Mouse (Mus musculus): ENCODE results near the gene Tmem209. TPM values are rescaled to one million over a fixed set of nuclear protein-coding genes. Genes with fewer than 3 reads are reported as not detected.
A peak's percentile ranks its signal among the peaks of the same experiment; 100 is the strongest.

Gene Tmem209
- 10 to 100 TPM; 17.7 to 19.7 TPM for total RNA-seq (2021)

- intact Hi-C loops (cut with DNase I): no loop called here
- peak; percentile 99 for DNase-seq
Observed at GRCm38 (mm10) chr6:30509265-30510239, at the start of gene Tmem209, which contains the start of gene Ssmem1. TSS of gene Tmem209 (minus strand) at chr6:30509783. TSS of gene Ssmem1 (plus strand) at chr6:30509849.

DNA sequence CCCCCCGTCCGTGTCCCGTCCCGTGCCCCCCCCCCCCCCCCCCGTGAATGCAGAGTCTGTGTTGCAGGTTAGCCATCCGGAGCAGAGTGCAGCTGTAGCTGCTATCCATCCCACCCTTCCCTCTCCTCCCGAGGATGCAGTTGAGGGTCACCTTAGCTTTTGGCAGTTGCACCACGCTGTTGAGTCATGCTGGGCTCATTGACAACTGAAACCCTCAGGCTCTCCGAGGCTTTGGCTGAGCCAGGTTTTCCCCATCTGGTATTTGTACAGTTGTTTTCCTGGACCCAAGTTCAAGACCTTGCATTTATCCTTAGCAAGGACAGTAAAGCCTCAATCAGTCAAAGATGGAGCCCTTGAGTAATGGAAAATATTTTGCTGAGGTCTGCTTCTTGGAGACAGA is 46.5 kb upstream of the Tmem209 start:
- DNase-seq: no peak
- intact Hi-C loops (cut with DNase I): no loop called here

DNA sequence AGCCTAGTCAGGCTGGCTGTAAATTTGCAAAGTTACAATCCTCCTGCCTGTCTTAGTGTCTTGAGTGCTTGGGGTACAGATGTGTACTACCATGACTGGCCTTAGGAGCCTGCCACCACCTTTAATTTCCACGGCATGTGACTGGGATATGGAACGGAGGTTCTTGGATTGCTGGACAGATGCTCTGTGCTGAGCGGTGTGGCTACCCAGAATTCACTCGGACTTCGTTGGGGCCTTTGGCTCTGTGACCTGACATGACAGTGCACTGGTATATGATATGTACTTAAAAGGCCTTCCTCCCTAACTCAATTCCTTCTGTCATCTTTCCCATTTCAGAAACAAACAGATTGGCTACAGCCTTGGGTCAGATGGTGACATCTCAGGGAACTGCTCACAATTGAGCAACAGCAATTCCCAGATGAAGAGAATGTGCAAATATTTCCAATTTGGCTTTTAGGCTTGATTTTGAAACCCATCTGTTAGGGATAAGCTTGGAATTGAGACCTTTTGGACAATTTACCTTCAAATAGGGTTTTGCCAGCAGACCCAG is 45.1 kb upstream of the Tmem209 start:
- intact Hi-C loops (cut with DNase I): no loop called here
- DNase-seq: no peak

- intact Hi-C loops (cut with DNase I): no loop called here
- no peak for DNase-seq
Observed at GRCm38 (mm10) chr6:30554092-30554491, 44.5 kb upstream of the Tmem209 start.

- intact Hi-C loops (cut with DNase I): no loop called here
- no peak for DNase-seq
Observed at GRCm38 (mm10) chr6:30553381-30554010, 43.9 kb upstream of the Tmem209 start.

DNA sequence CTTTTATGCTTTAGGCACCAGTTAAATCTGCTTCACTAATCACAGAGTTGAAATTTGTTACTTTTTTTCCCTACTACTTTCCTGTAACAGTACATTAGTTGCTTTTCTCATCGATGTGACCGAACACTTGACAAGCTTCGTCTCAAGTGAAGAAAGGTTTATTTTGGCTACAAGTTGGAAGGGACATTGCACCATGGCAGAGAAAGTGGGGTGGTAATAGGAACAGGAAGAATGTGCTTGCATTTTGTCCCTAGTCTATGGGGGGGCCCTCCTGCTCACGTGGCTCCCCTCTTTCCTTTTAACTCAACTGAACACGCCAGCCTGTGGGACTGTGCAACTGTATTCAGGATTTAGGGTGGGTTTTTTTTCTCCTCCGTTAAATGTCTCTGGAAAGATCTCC is 43.0 kb upstream of the Tmem209 start:
- DNase-seq: no peak
- intact Hi-C loops (cut with DNase I): no loop called here

- intact Hi-C loops (cut with DNase I): no loop called here
- DNase-seq: peak; percentile 62
Observed at GRCm38 (mm10) chr6:30551644-30552580, 42.3 kb upstream of the Tmem209 start.

DNA sequence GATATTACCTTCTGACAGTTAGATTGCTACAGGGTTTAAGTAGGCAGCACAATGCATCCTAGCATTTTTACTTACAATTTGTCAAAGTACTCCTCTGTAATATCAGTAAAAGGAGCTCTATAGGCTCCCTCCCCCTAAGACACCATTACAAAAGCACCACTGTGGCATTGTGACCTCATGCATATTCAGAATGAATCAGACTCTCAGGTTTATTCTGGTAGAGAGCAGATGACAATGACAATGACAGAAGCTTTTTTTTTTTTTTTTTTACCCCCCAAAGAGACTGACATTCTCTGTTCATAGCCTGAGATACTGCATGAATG is 41.6 kb upstream of the Tmem209 start:
- intact Hi-C loops (cut with DNase I): no loop called here

GRCm38 (mm10) chr6:30550496-30551192 is 41.1 kb upstream of the Tmem209 start:
- no peak for DNase-seq
- intact Hi-C loops (cut with DNase I): no loop called here

More for the DNA sequence above, 41.6 kb upstream of the Tmem209 start:
- no peak for DNase-seq

DNA sequence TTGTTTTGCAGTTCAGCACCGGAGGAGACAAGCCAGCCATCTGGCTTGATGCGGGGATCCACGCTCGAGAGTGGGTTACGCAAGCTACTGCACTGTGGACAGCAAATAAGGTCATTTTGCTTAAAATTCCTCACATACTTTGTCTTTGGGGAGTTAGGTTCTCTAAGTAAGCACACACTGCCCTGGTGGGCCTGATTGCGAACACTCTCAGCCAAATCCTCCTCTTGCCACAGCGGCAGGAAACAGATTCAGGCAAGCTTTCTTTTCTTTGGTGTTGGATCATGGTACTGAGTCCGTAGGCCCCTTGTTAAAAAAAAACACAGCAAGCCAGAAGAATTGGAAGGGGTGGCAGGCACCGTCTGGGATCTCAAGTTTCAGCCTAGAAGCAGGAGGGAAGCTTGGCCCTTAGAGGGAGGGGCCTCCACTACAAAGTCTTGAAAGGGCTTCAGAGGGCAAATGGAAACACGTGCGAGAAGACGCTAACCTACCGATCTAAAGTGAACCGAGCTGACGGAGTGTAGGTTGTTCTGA is 39.7 kb upstream of the Tmem209 start:
- intact Hi-C loops (cut with DNase I): loop anchor here (10.0 kb wide), 1 partner anchor 74 kb away; no protein-coding TSS in a partner anchor
- DNase-seq: no peak

DNA sequence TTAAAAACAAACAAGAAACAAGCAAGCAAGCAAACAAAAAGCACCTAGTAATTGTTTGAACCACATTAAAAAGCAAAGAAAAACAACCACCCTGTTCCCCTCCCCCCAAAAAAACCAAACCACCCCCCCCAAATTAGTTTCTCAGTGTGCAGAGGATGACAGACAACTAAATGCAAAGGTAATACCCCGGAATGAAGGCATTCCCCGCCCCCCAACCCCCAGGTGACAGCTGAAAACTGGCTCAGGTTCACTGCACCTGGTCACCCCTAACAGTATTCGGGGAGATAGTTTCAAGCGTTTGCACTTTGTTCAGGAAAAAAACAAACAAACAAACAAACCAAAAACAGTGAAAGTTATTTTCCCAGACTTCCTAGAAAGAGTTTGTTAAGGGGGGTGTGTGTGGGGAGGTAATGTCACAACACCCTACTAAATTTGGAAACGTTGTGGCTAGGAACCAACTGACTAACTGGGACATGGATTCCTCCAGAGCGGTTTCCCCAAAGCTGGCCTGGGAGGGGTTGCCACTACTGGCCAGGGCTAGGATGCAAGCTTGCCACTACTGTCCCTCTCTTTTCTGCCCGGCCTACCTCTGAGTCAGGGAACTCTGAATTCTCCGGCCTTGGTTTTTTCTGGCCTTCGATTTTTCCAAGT is 38.2 kb upstream of the Tmem209 start:
- no peak for DNase-seq
- intact Hi-C loops (cut with DNase I): loop anchor here (10.0 kb wide), 1 partner anchor 73 kb away; no protein-coding TSS in a partner anchor

DNA sequence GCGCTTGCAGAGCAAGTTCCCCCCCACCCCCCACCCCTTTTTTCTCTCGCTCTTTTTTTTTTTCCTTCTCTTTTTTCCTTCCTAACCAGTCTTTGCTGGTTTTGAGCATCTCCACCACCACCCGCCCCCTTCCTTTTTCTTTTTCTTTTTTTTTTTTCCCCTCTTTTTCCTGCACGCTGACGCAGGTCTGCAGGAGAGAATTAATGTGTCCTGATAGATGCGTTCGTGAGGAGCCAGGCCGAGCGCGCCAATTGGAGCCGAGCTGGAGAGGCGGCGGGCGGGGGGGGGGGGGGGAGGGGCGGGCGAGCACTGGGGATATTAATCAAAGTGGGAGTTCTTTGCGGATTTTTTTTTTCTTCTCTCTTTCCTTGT is 37.7 kb upstream of the Tmem209 start:
- DNase-seq: peak; percentile 73
- intact Hi-C loops (cut with DNase I): loop anchor here (10.0 kb wide), 1 partner anchor 72 kb away; no protein-coding TSS in a partner anchor

- DNase-seq: peak; percentile 48
- intact Hi-C loops (cut with DNase I): loop anchor here (10.0 kb wide), 1 partner anchor 72 kb away; no protein-coding TSS in a partner anchor
Observed at GRCm38 (mm10) chr6:30546571-30547273, 37.1 kb upstream of the Tmem209 start.

DNA sequence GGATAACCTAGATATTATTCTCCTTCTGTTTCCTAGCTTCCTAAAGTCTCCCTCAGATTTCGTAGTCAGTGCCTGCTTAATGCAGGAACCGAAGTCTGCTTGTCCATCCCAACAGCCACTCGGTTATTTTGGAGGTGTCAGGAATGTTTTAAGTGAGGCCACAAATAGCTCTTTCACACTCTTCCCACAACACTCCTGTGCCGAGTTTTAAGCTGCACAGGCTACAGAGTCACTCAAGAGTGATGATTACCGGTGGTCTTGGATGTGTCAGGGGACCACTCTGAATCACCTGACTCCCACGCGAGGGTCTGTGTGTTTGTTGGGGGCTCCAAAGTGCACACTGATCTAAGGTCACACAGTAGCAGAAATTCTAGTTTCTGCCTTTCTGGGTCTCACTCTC is 36.1 kb upstream of the Tmem209 start:
- no peak for DNase-seq
- intact Hi-C loops (cut with DNase I): loop anchor here (10.0 kb wide), 1 partner anchor 71 kb away; no protein-coding TSS in a partner anchor

DNA sequence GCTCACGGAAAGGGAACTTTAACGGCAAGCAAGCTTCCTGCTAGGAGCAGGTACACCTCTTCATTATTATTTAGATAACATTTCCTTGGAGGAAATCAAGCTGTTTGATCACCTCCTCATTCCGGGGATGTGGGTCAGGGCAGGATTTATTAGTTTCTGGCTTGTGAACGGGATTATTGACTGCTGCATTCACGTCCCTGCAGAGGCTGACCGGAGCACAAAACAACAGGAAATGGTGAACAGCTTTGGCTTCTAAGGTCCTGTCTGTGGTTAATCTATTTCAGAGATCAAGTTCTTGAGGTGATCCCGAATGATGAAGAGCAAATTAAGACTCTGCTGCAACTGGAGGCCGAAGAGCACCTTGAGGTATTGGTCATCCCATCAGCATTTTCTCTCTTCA is 34.3 kb upstream of the Tmem209 start:
- no peak for DNase-seq
- intact Hi-C loops (cut with DNase I): loop anchor here (10.0 kb wide), 1 partner anchor 69 kb away; no protein-coding TSS in a partner anchor

GRCm38 (mm10) chr6:30543077-30543476 is 33.5 kb upstream of the Tmem209 start:
- intact Hi-C loops (cut with DNase I): loop anchor here (10.0 kb wide), 1 partner anchor 68 kb away; no protein-coding TSS in a partner anchor
- no peak for DNase-seq

DNA sequence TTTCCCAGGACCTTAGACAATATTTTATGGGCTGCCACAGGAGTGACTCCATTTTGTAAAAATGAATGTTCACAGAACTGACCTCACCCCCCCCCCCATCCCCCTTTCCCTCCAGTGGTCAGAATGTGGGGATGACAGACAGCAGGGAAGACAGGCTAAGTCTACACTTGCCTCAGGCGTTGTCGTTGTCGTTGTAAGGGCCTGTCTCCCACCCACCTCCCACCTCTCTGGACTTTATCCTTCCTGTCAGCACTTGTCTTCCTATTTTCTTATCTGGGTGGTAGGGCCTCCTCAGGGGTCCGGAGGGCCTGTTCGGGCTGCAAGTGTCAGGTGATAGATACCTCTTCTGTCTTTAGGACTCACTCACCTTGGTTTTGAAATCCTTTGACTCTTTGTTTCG is 32.7 kb upstream of the Tmem209 start:
- no peak for DNase-seq
- intact Hi-C loops (cut with DNase I): loop anchor here (10.0 kb wide), 1 partner anchor 67 kb away; no protein-coding TSS in a partner anchor
